Mouse (Mus musculus): Measurements from ENCODE around the gene Aldoart2.
"Not testable (repeated sequence)": the region's sequence is repeated elsewhere in the genome, so short reads cannot be mapped to it uniquely, and the experiment has no call there.

Gene Aldoart2

DNA sequence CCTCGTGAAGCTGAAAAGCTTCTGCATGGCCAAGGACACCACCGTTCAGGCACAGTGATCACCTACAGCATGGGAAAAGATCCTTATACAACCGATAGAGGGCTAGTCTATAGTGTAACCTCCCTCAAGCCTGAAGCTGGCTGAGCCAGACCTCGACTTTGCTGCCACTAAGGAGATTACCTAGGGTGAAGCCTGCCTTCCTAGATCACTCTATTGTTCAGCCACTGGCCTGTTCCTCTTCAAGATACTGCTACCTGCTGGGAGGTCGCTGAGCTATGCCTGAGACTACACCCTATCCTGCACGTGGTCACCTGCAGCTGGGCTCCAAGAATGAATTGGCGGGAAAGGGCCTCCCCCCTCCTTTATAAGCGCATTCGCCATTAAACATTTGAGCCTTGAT, 21.9 kb downstream of the Aldoart2 start:
- DNase-seq = not testable (repeated sequence)

DNA sequence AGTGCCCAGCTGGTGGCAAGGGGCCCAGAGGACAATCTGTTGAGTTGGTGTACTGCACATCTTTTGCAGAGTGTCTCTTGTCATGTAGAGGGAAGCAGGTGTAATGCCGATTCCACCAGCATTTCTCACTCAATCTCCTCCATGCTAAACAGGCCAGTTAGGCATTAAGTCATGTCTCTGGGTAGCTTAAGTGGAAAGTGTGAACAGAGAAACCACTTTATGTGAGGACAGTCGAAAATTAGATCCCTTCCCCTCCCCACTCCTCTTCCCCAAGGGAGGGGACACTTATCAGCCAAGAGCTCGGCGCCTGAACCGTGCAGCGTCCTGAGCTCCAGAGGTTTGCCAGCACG, 33.5 kb downstream of the Aldoart2 start:
- DNase-seq = no peak

DNA sequence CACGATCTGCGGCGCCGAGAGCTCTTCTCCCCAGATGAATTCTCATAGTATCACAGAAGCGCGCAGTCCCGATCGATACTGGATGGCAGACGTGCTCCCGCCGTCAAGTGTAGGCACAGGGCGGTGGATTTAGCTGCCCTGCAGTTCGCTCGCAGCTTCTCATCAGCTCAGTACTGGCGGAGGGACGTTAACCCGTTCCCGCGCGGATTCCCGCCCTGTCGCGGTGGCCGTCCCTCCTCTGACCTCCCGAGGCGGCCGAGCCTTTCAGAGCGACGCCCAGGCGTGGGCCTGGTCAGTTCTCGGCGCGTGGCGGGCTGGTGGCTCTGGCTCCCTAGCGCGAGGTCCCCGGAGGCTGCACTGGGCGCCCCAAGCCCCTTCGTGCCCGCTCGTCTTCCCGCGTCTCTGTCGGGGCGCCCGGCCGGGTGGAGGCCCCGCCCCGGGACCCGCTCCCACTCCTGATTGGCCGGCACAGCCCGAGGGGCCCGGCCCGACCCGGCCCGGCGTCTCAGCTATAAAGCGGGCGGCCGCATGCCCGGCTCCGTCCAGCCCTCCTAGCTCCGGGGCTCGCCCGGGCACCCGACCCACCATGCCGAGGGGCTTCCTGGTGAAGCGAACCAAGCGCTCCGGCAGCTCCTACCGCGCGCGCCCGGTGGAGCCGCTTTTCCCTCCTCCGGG, 34.0 kb downstream of the Aldoart2 start, which contains the start of gene Insm2:
TSS of gene Insm2 (plus strand) at position 541 of the 675 bp plus-strand sequence.
- no peak for DNase-seq

DNA sequence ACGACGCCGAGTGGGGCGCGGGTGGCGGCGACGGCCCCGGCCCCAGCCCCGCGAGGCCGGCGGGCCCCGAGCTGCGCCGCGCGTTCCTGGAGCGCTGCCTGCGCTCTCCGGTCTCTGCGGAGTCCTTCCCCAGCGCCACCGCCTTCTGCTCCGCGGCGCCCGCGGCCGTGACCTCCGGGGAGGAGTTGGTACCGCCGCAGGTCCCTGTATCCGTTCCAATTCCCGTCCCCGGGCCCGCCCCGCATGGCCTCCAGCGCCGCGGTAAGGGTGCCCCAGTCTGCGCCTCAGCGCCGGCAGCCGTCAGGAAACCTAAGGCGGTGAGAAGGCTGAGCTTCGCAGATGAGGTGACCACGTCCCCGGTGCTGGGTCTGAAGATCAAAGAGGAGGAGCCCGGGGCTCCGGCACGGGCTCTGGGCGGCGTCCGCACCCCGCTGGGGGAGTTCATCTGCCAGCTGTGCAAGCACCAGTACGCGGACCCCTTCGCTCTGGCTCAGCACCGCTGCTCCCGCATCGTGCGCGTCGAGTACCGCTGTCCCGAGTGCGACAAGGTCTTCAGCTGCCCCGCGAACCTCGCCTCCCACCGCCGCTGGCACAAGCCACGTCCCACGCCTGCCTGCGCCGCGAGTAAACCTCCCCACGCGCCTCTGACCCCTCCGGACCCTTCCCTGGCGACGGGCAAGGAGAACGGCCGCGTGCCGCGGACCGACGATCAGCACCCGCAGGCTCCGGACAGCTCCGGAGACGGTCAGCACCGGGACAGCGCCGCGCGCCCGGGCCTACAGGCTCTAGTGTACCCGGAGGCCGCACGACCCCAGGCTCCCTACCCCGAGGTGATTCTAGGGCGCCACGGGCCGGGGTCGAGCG, 34.8 kb downstream of the Aldoart2 start:
- DNase-seq = no peak

DNA sequence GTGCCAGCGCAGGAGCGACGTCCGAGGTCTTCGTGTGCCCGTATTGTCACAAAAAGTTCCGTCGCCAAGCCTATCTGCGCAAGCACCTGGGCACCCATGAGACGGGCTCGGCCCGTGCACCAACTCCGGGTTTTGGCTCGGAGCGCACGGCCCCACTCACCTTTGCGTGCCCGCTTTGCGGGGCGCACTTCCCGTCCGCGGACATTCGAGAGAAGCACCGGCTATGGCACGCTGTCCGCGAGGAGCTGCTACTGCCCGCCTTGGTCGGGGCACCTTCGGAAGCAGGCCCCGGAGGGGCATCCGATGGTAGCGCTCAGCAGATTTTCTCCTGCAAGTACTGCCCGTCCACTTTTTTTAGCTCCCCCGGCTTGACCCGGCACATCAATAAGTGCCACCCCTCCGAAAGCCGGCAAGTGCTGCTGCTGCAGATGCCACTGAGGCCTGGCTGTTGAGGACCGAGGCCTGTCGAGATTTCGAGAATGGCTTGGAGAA, 35.5 kb downstream of the Aldoart2 start:
- DNase-seq = no peak

DNA sequence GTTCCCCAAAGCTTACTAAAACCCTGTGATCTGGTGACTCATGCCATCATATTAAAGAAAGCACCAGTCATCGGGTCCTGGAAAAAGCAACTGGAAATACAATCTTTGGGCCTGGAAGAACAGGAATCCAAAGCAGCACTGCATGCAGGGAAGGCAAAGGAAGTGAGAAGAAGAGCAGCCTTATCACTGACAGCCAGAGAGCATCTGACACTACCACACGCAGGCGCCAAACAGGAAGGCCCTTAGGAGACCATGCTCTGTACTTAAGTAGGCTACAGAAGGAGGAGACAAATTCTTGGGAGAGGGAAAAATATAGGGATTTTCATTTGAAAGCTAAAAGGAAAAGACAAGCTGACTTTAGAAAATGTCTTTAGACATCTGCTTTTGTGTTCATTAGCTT, 39.4 kb downstream of the Aldoart2 start:
- no peak for DNase-seq

DNA sequence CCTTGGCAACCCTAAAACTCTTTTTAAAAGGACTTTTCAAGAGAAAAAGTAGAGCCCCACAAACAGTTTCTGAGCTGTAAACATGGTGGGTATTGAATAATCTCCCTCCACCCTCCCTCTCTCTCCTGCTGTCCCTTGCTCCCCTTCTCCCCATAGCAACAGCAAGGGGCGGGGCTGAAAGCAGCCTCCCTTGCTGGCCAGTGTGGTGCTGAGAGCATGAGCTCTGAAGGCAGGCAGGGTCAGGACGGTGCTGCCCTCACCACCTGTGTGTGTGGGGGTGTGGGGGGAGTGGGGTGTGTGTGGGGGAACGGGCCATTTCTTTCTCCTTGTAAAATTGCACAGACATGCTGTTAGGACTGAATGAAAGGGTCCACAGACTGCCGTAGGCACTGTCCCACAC, 42.9 kb downstream of the Aldoart2 start:
- no peak for DNase-seq

DNA sequence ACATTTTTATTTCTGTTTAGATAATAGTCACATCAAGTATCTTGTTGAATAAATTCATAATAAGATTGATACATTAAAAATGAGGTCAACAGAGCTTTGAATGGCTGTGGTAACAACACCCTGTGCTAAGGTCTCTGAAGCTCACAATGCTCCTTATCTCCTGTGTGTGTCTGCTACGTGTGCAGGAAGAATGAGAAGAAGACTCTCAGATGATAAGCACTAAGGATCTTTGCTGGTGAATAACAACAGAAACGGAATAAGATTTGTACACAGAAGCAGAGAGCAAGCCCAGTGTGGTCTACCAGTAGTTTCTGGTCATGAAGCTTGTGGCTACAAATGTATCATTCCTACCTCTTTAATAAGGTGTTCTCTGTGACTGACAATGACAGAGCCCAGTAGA, 45.8 kb downstream of the Aldoart2 start:
- no peak for DNase-seq
